Mouse (Mus musculus) MEL (cell line): Measurements from ENCODE around the gene Tmem177.

Experiments used
- CHD2 ChIP-seq: IDR thresholded peaks from 2 replicates; pipeline ENCODE4 v1.6.1; 2011; ENCODE audit warnings: low read length, improper control_type of control experiment
- CTCF ChIP-seq, 3 experiments: IDR thresholded peaks in 2 of 3; conservative IDR thresholded peaks in 1 of 3; 2 replicates each; pipeline ENCODE4 v1.5.1; 2011 to 2012; ENCODE audit warnings: low read length in 3 of 3, low read depth in 2 of 3, mild to moderate bottlenecking in 2 of 3, improper control_type of control experiment in 1 of 3, inconsistent platforms in 1 of 3, mixed read lengths in 1 of 3, moderate library complexity in 1 of 3; ENCODE audit not compliant: control insufficient read depth in 1 of 3, insufficient read depth in 1 of 3, poor library complexity in 1 of 3, severe bottlenecking in 1 of 3
- E2F4 ChIP-seq: IDR thresholded peaks from 2 replicates; pipeline ENCODE4 v1.6.1; 2011; ENCODE audit warnings: low read depth, low read length, improper control_type of control experiment, borderline replicate concordance
- ELF1 ChIP-seq: IDR thresholded peaks from 2 replicates; pipeline ENCODE4 v1.6.1; 2014; ENCODE audit warnings: low read depth, mild to moderate bottlenecking, inconsistent platforms, low read length, improper control_type of control experiment, moderate library complexity
- GATA1 ChIP-seq: IDR thresholded peaks from 2 replicates; pipeline ENCODE4 v1.6.1; 2011; ENCODE audit warnings: low read depth, low read length, improper control_type of control experiment
- MEF2A ChIP-seq: IDR thresholded peaks from 2 replicates; pipeline ENCODE4 v1.6.1; 2014; ENCODE audit warnings: low read depth, mild to moderate bottlenecking, inconsistent platforms, low read length, improper control_type of control experiment; ENCODE audit not compliant: poor library complexity, insufficient replicate concordance, severe bottlenecking; ENCODE audit errors: extremely low read depth
- MXI1 ChIP-seq: IDR thresholded peaks from 2 replicates; pipeline ENCODE4 v1.6.1; 2011; ENCODE audit warnings: mild to moderate bottlenecking, low read depth, low read length, improper control_type of control experiment
- POLR2A ChIP-seq, 2 experiments: IDR thresholded peaks; 2 replicates each; pipeline ENCODE4 v1.6.1; 2011 to 2012; ENCODE audit warnings: low read length in 2 of 2, mild to moderate bottlenecking in 2 of 2, control low read depth in 1 of 2, improper control_type of control experiment in 1 of 2, low read depth in 1 of 2, moderate library complexity in 1 of 2; ENCODE audit not compliant: control insufficient read depth in 1 of 2, insufficient read depth in 1 of 2, poor library complexity in 1 of 2
- SIN3A ChIP-seq: IDR thresholded peaks from 2 replicates; pipeline ENCODE4 v1.6.1; 2012; ENCODE audit warnings: low read length, improper control_type of control experiment, inconsistent platforms
- TAL1 ChIP-seq: IDR thresholded peaks from 2 replicates; pipeline ENCODE4 v1.6.1; 2012; ENCODE audit warnings: mild to moderate bottlenecking, inconsistent platforms, low read length, moderate library complexity, mixed read lengths

DNA sequence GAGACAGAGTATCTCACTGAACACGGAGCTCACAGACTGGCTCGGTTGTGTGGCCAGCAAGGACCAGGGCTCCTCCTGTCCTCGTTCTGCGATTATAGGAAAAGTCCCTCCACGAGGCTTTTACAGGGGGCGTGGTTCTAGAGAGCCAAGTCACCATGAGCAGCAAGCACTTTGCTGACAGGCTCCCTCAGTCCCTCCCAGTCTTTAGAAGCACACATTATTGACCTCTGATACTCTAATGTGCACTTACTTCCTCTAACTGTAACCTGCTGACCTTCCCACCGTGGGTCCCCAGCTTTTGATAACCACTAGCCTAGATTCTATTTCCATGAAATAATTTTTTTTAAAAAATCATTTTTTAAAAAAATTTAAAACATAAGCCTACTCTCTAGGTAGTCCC is 46.9 kb upstream of the Tmem177 start:
- TF ChIP-seq ELF1 (no peak), POLR2A (IDR thresholded peaks at IDR 0.05; ENCODE audit: control insufficient read depth in 1 of 2, insufficient read depth in 1 of 2, low read depth in 1 of 2, low read length in 2 of 2, poor library complexity in 1 of 2) (no peak), MEF2A (no peak), CHD2 (no peak), GATA1 (no peak), CTCF (IDR thresholded peaks at IDR 0.05 in 2 of 3, conservative IDR thresholded peaks at IDR 0.05 in 1 of 3; ENCODE audit: control insufficient read depth in 1 of 3, insufficient read depth in 1 of 3, low read depth in 2 of 3, low read length in 3 of 3, poor library complexity in 1 of 3, severe bottlenecking in 1 of 3) (no peak), E2F4 (no peak), SIN3A (no peak), TAL1 (no peak), MXI1 (no peak)
